In the genomic region with DNA sequence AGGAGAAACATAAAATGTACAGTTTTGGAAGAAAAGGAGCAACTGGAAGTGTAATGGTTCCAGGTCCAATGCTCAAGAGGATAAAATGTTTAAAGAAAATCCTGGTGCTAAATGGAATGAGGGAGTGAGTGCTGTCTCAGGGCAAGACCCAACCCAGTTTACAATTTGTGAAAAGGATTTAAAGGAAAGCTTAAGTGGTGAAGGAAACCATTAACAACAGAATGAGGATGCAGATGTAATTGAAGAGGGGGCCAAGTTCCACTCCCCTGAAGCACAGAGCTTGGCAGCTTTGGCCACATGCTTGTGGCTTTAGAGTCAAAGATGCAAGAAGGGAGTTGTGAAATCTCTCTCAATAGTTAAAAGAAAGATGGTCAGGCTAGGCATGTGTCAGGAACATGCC, we compare ENCODE assay signal across 26 mouse cellular contexts.
DNase-seq lines count a peak whose midpoint lies in the region; ATAC-seq and TF ChIP-seq lines count a peak whose summit lies in the region.
"Had no signal": no experiment of that assay in that cellular context is flagged by ENCODE, and none has a peak within 500 bp of the region (broad histone marks: within the 10 kb centered on the region; RNA-seq: fewer than 3 reads in every experiment).

No protein-coding gene starts in this region.

- no peaks in the 10 kb centered on the region for H3K27me3 ChIP-seq in hindbrain, embryonic 11.5 days (ENCODE audit: control insufficient read depth, insufficient read depth, low read length)
- H3K27me3 ChIP-seq: embryonic facial prominence, embryonic 13.5 days; forebrain, embryonic 12.5 days; forebrain, embryonic 15.5 days; hindbrain, embryonic 12.5 days; hindbrain, embryonic 15.5 days had no signal

- no peaks in the 10 kb centered on the region for H3K9me3 ChIP-seq in ES-E14 (ENCODE audit: control insufficient read depth, insufficient read depth, low read depth, low read length)
- H3K9me3 ChIP-seq in hindbrain, embryonic 11.5 days (ENCODE audit: control insufficient read depth, low read length) = no peaks in the 10 kb centered on the region
- H3K9me3 ChIP-seq: embryonic facial prominence, embryonic 10.5 days; embryonic facial prominence, embryonic 13.5 days; forebrain, embryonic 12.5 days; forebrain, embryonic 15.5 days; hindbrain, embryonic 12.5 days; hindbrain, embryonic 15.5 days had no signal

- H3K4me1 ChIP-seq in ES-E14 (ENCODE audit: control insufficient read depth in 2 of 2, insufficient read depth in 2 of 2, low read length in 2 of 2, poor library complexity in 1 of 2) = no peaks in the 10 kb centered on the region
- H3K4me1 ChIP-seq in hindbrain, embryonic 11.5 days (replicated peaks; ENCODE audit: control insufficient read depth, insufficient read depth, low read length) = no peaks in the 10 kb centered on the region
- H3K4me1 ChIP-seq: embryonic facial prominence, embryonic 10.5 days; forebrain, embryonic 12.5 days; forebrain, embryonic 15.5 days; hindbrain, embryonic 12.5 days; hindbrain, embryonic 15.5 days had no signal

- in situ Hi-C loops in ES-E14 (cut with MboI; ENCODE audit: low sequenced_read_pairs in 2 of 2, unreplicated experiment in 2 of 2) = no loop called here

- DNase-seq in heart, adult 11 months = peak; percentile 39
- DNase-seq in heart, postnatal 4 days = no peak
- DNase-seq in ES-E14 (ENCODE audit: low read depth, low spot score) (peak; percentile 17), ZHBTc4 (ENCODE audit: low read depth, low spot score) (peak; percentile 63)
- DNase-seq in cerebellum, adult 8-10 months = no peak
- no peak for DNase-seq in gastrocnemius, adult 18-20 months (ENCODE audit: low spot score)
- DNase-seq in hindbrain, embryonic 11.5 days (ENCODE audit: low spot score) = no peak
- DNase-seq: adrenal gland, adult 2 months; adrenal gland, postnatal 14 days; cerebellum, adult 11 months; cerebellum, adult 2 months; cerebellum, postnatal 10 days; cerebellum, postnatal 36 days; embryo, embryonic 11 days; gastrocnemius, postnatal 10 days; gastrocnemius, postnatal 36 days had no signal

- no peak overlapping the region for H3K9ac ChIP-seq in ES-E14 (ENCODE audit: insufficient read depth, low read depth, low read length, poor library complexity, severe bottlenecking)
- H3K9ac ChIP-seq in hindbrain, embryonic 11.5 days (ENCODE audit: low read depth, low read length) = no peak overlapping the region
- H3K9ac ChIP-seq: embryonic facial prominence, embryonic 13.5 days; forebrain, embryonic 12.5 days; forebrain, embryonic 15.5 days; hindbrain, embryonic 12.5 days; hindbrain, embryonic 15.5 days had no signal

- no peak overlapping the region for H3K4me2 ChIP-seq in hindbrain, embryonic 11.5 days (replicated peaks; ENCODE audit: low read depth, low read length)
- H3K4me2 ChIP-seq: embryonic facial prominence, embryonic 13.5 days; forebrain, embryonic 12.5 days; forebrain, embryonic 15.5 days; heart, embryonic 11.5 days; hindbrain, embryonic 12.5 days; hindbrain, embryonic 15.5 days had no signal

- H3K4me3 ChIP-seq in ES-E14 (ENCODE audit: insufficient read depth in 1 of 2, low read depth in 1 of 2, low read length in 2 of 2, poor library complexity in 1 of 2, severe bottlenecking in 1 of 2) = no peak overlapping the region
- H3K4me3 ChIP-seq in hindbrain, embryonic 11.5 days (ENCODE audit: low read depth, low read length) = no peak overlapping the region
- H3K4me3 ChIP-seq: embryonic facial prominence, embryonic 10.5 days; embryonic facial prominence, embryonic 13.5 days; erythroblast, embryonic 14.5 days; forebrain, embryonic 12.5 days; forebrain, embryonic 15.5 days; hindbrain, embryonic 12.5 days; hindbrain, embryonic 15.5 days had no signal

- H3K27ac ChIP-seq in ES-E14 (ENCODE audit: insufficient read depth, low read depth, low read length, poor library complexity, severe bottlenecking) = no peak overlapping the region
- H3K27ac ChIP-seq in hindbrain, embryonic 11.5 days (ENCODE audit: low read depth, low read length) = no peak overlapping the region
- H3K27ac ChIP-seq: embryonic facial prominence, embryonic 10.5 days; embryonic facial prominence, embryonic 13.5 days; forebrain, embryonic 12.5 days; forebrain, embryonic 15.5 days; hindbrain, embryonic 12.5 days; hindbrain, embryonic 15.5 days had no signal

- ATAC-seq in hindbrain, embryonic 11.5 days (ENCODE audit: low FRiP score) = no peak
- ATAC-seq: CD4-positive, CD25-positive, alpha-beta regulatory T cell, adult 4 months; forebrain, embryonic 15.5 days; intestine, postnatal 0 days had no signal

- no peaks in the 10 kb centered on the region for H3K36me3 ChIP-seq in ES-E14 (ENCODE audit: control insufficient read depth, insufficient read depth, low read length, poor library complexity, severe bottlenecking)
- H3K36me3 ChIP-seq in hindbrain, embryonic 11.5 days (ENCODE audit: control insufficient read depth, insufficient read depth, low read length) = no peaks in the 10 kb centered on the region
- H3K36me3 ChIP-seq: embryonic facial prominence, embryonic 10.5 days; embryonic facial prominence, embryonic 13.5 days; forebrain, embryonic 12.5 days; forebrain, embryonic 15.5 days; hindbrain, embryonic 12.5 days; hindbrain, embryonic 15.5 days had no signal

TF ChIP-seq in ES-E14, 5 proteins besides CTCF, POLR2A, EP300 and RAD21:
- TF ChIP-seq MAFK (IDR thresholded peaks at IDR 0.05; ENCODE audit: insufficient read depth, low read depth, low read length) (no peak), CHD2 (IDR thresholded peaks at IDR 0.05; ENCODE audit: low read depth, low read length) (no peak), ZC3H11A (IDR thresholded peaks at IDR 0.05; ENCODE audit: borderline replicate concordance, low read depth, low read length) (no peak)
TF ChIP-seq in ES-E14: peak in this region for 0.

Comparison
In these comparisons a context has a peak if more than half of its experiments do, and no peak if none do; other contexts are left out.
1. DNase-seq: peak in heart, adult 11 months (single experiment), ES-E14 (single experiment) and ZHBTc4 (single experiment); none in heart, postnatal 4 days (single experiment), cerebellum, adult 8-10 months (single experiment), gastrocnemius, adult 18-20 months (single experiment) and hindbrain, embryonic 11.5 days (single experiment).